Mouse (Mus musculus) C2C12 (cell line): ENCODE measurements around the gene 4933406M09Rik.

Experiments used
- CEBPB ChIP-seq: IDR thresholded peaks from one replicate; pipeline ENCODE4 v1.6.1; 2011; ENCODE audit warnings: low read depth, mild to moderate bottlenecking, control low read depth, moderate library complexity
- CTCF ChIP-seq: IDR thresholded peaks from one replicate; pipeline ENCODE4 v1.5.1; 2011; ENCODE audit not compliant: control insufficient read depth, insufficient read depth, insufficient read length
- MAX ChIP-seq: IDR thresholded peaks from one replicate; pipeline ENCODE4 v1.6.1; 2011; ENCODE audit warnings: mild to moderate bottlenecking, control low read depth
- USF1 ChIP-seq: IDR thresholded peaks from one replicate; pipeline ENCODE4 v1.6.1; 2011; ENCODE audit warnings: low read depth, mild to moderate bottlenecking, control low read depth, moderate library complexity

DNA sequence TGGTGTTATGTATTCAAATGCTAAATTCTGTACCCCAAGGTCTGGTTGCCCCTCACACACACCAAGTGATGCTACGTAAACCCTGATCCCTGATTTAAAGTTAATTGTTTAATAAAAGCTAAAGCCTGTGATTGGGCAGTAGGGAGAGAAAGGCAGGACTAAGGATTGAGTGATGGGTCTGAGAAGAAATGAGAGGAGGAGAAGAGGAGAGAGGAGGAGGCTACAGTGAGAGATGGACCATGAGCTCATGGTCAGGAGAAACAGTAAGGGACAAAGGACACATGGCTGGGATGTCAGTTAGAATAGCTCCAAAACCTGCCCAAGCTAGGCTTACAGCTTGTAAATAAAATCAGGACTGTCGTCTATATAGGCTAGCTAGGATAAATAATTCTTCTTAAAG lies 4.7 kb upstream of the 4933406M09Rik start:
- TF ChIP-seq CTCF: no peak
- no peak for TF ChIP-seq CEBPB
- TF ChIP-seq USF1: no peak
- TF ChIP-seq MAX: no peak
